Mouse (Mus musculus) left cerebral cortex, postnatal 25 days (tissue): ENCODE results near the gene Olfr467. TPM values are rescaled to one million over a fixed set of nuclear protein-coding genes. Genes with fewer than 3 reads are reported as not detected.
"Not testable (repeated sequence)": the region's sequence is repeated elsewhere in the genome, so short reads cannot be mapped to it uniquely, and the experiment has no call there.

Experiments used
- DNase-seq, 2 experiments: peaks; one replicate each; pipeline ENCODE4 v3.0.0; 2022; ENCODE audit warnings: low spot score in 2 of 2, mixed read lengths in 1 of 2
- intact Hi-C: fragments of 180-260 bp; cut with DNase I; formaldehyde crosslinking; loops from one replicate; pipeline ENCODE4 v1.15.1; 2025
- total RNA-seq, 2 experiments: library from RNA; stranded (reverse); gene quantifications; 2 replicates each; pipeline ENCODE4 v1.2.3; 2021

The Olfr467 gene
- not detected for total RNA-seq

GRCm38 (mm10) chr7:107811963-107812362 is at the start of gene Olfr467:
Olfr467 (plus strand) TSS chr7:107812263.
- no peak for DNase-seq
- intact Hi-C loops = no loop called here

- DNase-seq = no peak
- intact Hi-C loops = no loop called here
Observed at GRCm38 (mm10) chr7:107770812-107771211, 41.3 kb upstream of the Olfr467 start.

GRCm38 (mm10) chr7:107778216-107778615 is 33.8 kb upstream of the Olfr467 start:
- no peak for DNase-seq
- intact Hi-C loops = loop anchor here (2.0 kb wide), 2 partner anchors 29 to 117 kb away; no protein-coding TSS in a partner anchor

GRCm38 (mm10) chr7:107779611-107780010 is 32.5 kb upstream of the Olfr467 start:
- intact Hi-C loops = loop anchor here (2.0 kb wide), 2 partner anchors 31 to 119 kb away; no protein-coding TSS in a partner anchor
- peak; percentile 16 to 19 for DNase-seq

- DNase-seq = peak; percentile 18 to 45
- intact Hi-C loops = loop anchor here (5.0 kb wide), 1 partner anchor 576 kb away; no protein-coding TSS in a partner anchor
Observed at GRCm38 (mm10) chr7:107787977-107788620, 24.0 kb upstream of the Olfr467 start.

GRCm38 (mm10) chr7:107796500-107796899 is 15.6 kb upstream of the Olfr467 start:
- intact Hi-C loops = no loop called here
- DNase-seq = no peak

GRCm38 (mm10) chr7:107801108-107801507 is 11.0 kb upstream of the Olfr467 start, which contains the start of gene Ovch2:
Ovch2 (minus strand) TSS chr7:107801208.
- DNase-seq = no peak
- intact Hi-C loops = no loop called here

- no peak for DNase-seq
- intact Hi-C loops = no loop called here
Observed at GRCm38 (mm10) chr7:107802138-107802537, 9.9 kb upstream of the Olfr467 start.

- intact Hi-C loops = no loop called here
- no peak for DNase-seq
Observed at GRCm38 (mm10) chr7:107819442-107819841, 7.4 kb downstream of the Olfr467 start.

GRCm38 (mm10) chr7:107823867-107824266 is 11.8 kb downstream of the Olfr467 start:
- DNase-seq, intact Hi-C loops: not testable (repeated sequence)

GRCm38 (mm10) chr7:107825441-107825840 is 13.4 kb downstream of the Olfr467 start, which contains the start of gene Olfr469:
Olfr469 (minus strand) TSS chr7:107825541.
- DNase-seq, intact Hi-C loops: not testable (repeated sequence)

GRCm38 (mm10) chr7:107841719-107842118 is 29.7 kb downstream of the Olfr467 start:
- intact Hi-C loops = loop anchor here (1.0 kb wide), 1 partner anchor 24 kb away; no protein-coding TSS in a partner anchor
- peak in 1 of 2 experiments; percentile 5 for DNase-seq

GRCm38 (mm10) chr7:107847390-107847789 is 35.3 kb downstream of the Olfr467 start, which contains the start of gene Olfr470:
Olfr470 (minus strand) TSS chr7:107847490.
- intact Hi-C loops, DNase-seq: not testable (repeated sequence)

Other genes starting within 250 kb of the Olfr467 start
- gene Olfml1, start 244.8 kb upstream of the Olfr467 start, total RNA-seq = 1 to 10 TPM; 8.8 to 9.5 TPM
- gene Ppfibp2, start 217.1 kb upstream of the Olfr467 start, total RNA-seq = 1 to 10 TPM; 5.0 to 6.5 TPM
- gene 5330417H12Rik, start 187.1 kb upstream of the Olfr467 start, total RNA-seq = not detected
- not detected for gene Cyb5r2, start 54.2 kb upstream of the Olfr467 start, total RNA-seq
- gene Ovch2, start 11.1 kb upstream of the Olfr467 start, total RNA-seq = not detected
- gene Olfr469, start 13.3 kb downstream of the Olfr467 start, total RNA-seq = not detected
- gene Olfr470, start 35.2 kb downstream of the Olfr467 start, total RNA-seq = not detected
- gene Olfr472, start 85.6 kb downstream of the Olfr467 start, total RNA-seq = not detected
- gene Olfr473, start 118.2 kb downstream of the Olfr467 start, total RNA-seq = not detected
- gene Olfr474, start 142.4 kb downstream of the Olfr467 start, total RNA-seq = not detected
- gene Olfr476, start 152.5 kb downstream of the Olfr467 start, total RNA-seq = not detected
- gene Olfr477, start 174.4 kb downstream of the Olfr467 start, total RNA-seq = not detected
- not detected for gene Olfr478, start 221.7 kb downstream of the Olfr467 start, total RNA-seq
- not detected for gene Olfr479, start 238.4 kb downstream of the Olfr467 start, total RNA-seq